Mouse (Mus musculus) liver (tissue): ENCODE measurements around the gene Met.
A peak's percentile ranks its signal among the peaks of the same experiment; 100 is the strongest.

Experiments used
- DNase-seq: peaks from one replicate; pipeline ENCODE4 v3.0.0-alpha.2; 2020; ENCODE audit warnings: mixed read lengths

Met gene

GRCm38 (mm10) chr6:17554263-17554662 is 90.7 kb downstream of the Met start:
- no peak for DNase-seq

GRCm38 (mm10) chr6:17554757-17555156 is 91.2 kb downstream of the Met start:
- DNase-seq: no peak

- no peak for DNase-seq
These were observed 92.1 kb downstream of the Met start for GRCm38 (mm10) chr6:17555719-17556118.

- DNase-seq: no peak
These were observed 96.1 kb downstream of the Met start for GRCm38 (mm10) chr6:17559657-17560056.

- DNase-seq: no peak
These were observed 97.7 kb downstream of the Met start for GRCm38 (mm10) chr6:17561347-17561746.

GRCm38 (mm10) chr6:17561886-17562285 is 98.3 kb downstream of the Met start:
- DNase-seq: no peak

GRCm38 (mm10) chr6:17562472-17563088 is 99.0 kb downstream of the Met start:
- no peak for DNase-seq

- no peak for DNase-seq
These were observed 105.2 kb downstream of the Met start for GRCm38 (mm10) chr6:17568702-17569352.

- no peak for DNase-seq
These were observed 109.6 kb downstream of the Met start for GRCm38 (mm10) chr6:17573227-17573626.

- DNase-seq: no peak
These were observed 110.1 kb downstream of the Met start for GRCm38 (mm10) chr6:17573732-17574131.

- no peak for DNase-seq
These were observed 114.6 kb downstream of the Met start for GRCm38 (mm10) chr6:17578092-17578760.

- no peak for DNase-seq
These were observed 116.7 kb downstream of the Met start for GRCm38 (mm10) chr6:17580349-17580748.

GRCm38 (mm10) chr6:17583982-17584381 is 120.4 kb downstream of the Met start:
- peak; percentile 50 for DNase-seq

GRCm38 (mm10) chr6:17589049-17589952 is 125.7 kb downstream of the Met start:
- peak; percentile 73 for DNase-seq

GRCm38 (mm10) chr6:17589953-17590627 is 126.5 kb downstream of the Met start:
- no peak for DNase-seq

GRCm38 (mm10) chr6:17593971-17594370 is 130.4 kb downstream of the Met start:
- no peak for DNase-seq

- peak; percentile 16 for DNase-seq
These were observed 132.3 kb downstream of the Met start for GRCm38 (mm10) chr6:17595712-17596462.

- DNase-seq: no peak
These were observed 135.8 kb downstream of the Met start for GRCm38 (mm10) chr6:17599373-17599772.

- no peak for DNase-seq
These were observed 137.9 kb downstream of the Met start for GRCm38 (mm10) chr6:17601526-17601925.

GRCm38 (mm10) chr6:17606915-17607314 is 143.3 kb downstream of the Met start:
- no peak for DNase-seq

- DNase-seq: no peak
These were observed 147.9 kb downstream of the Met start for GRCm38 (mm10) chr6:17611352-17612010.
